Comparison of ENCODE assay signal across 27 mouse cellular contexts in genomic region chr1:190500106-190500505, GRCm38 (mm10).
"Had no signal": no experiment of that assay in that cellular context is flagged by ENCODE, and none has a peak within 500 bp of the region (broad histone marks: within the 10 kb centered on the region; RNA-seq: fewer than 3 reads in every experiment).

No protein-coding gene starts in this region.

- H3K4me1 ChIP-seq: intestine, embryonic 15.5 days; limb, embryonic 12.5 days; liver, embryonic 13.5 days; liver, embryonic 15.5 days had no signal

- H3K9me3 ChIP-seq: heart, embryonic 13.5 days; heart, embryonic 15.5 days; hindbrain, embryonic 10.5 days; hindbrain, embryonic 12.5 days; intestine, embryonic 15.5 days; limb, embryonic 10.5 days; limb, embryonic 12.5 days; liver, embryonic 13.5 days; liver, embryonic 15.5 days had no signal

- H3K4me2 ChIP-seq: heart, embryonic 11.5 days; heart, embryonic 13.5 days; heart, embryonic 15.5 days; hindbrain, embryonic 12.5 days; hindbrain, embryonic 14.5 days; intestine, embryonic 15.5 days; limb, embryonic 12.5 days; liver, embryonic 11.5 days; liver, embryonic 13.5 days; liver, embryonic 15.5 days had no signal

- H3K36me3 ChIP-seq: heart, embryonic 13.5 days; heart, embryonic 15.5 days; hindbrain, embryonic 10.5 days; hindbrain, embryonic 12.5 days; intestine, embryonic 15.5 days; limb, embryonic 10.5 days; limb, embryonic 12.5 days; liver, embryonic 13.5 days; liver, embryonic 15.5 days had no signal

- H3K27me3 ChIP-seq: hindbrain, embryonic 12.5 days; intestine, embryonic 15.5 days; limb, embryonic 12.5 days; liver, embryonic 13.5 days; liver, embryonic 15.5 days had no signal

- DNase-seq: gastrocnemius, adult 2 months; heart, adult 2 months; heart, postnatal 14 days; heart, postnatal 36 days; kidney, adult 18-20 months; kidney, adult 8-10 months; kidney, postnatal 10 days; kidney, postnatal 25 days; liver; liver, embryonic 13.5 days; liver, postnatal 0 days had no signal

- ATAC-seq: hindbrain, embryonic 16.5 days; inflammation-experienced regulatory T-cells, adult 6 months; intestine, embryonic 15.5 days; intestine, postnatal 0 days; liver, postnatal 0 days had no signal

- H3K4me3 ChIP-seq: gastrocnemius, adult 2 months; heart, adult 2 months; heart, embryonic 13.5 days; heart, embryonic 15.5 days; hindbrain, embryonic 10.5 days; hindbrain, embryonic 12.5 days; intestine, embryonic 15.5 days; layer of hippocampus, adult 2 months; left cerebral cortex, adult 2 months; limb, embryonic 10.5 days; limb, embryonic 12.5 days; liver, embryonic 13.5 days; liver, embryonic 15.5 days had no signal

- H3K27ac ChIP-seq: gastrocnemius, adult 2 months; heart, adult 2 months; heart, embryonic 13.5 days; heart, embryonic 15.5 days; hindbrain, embryonic 10.5 days; hindbrain, embryonic 12.5 days; hindbrain, embryonic 14.5 days; intestine, embryonic 15.5 days; layer of hippocampus, adult 2 months; left cerebral cortex, adult 2 months; limb, embryonic 10.5 days; limb, embryonic 12.5 days; liver, embryonic 13.5 days; liver, embryonic 15.5 days had no signal

- H3K9ac ChIP-seq: heart, embryonic 13.5 days; heart, embryonic 15.5 days; hindbrain, embryonic 12.5 days; hindbrain, embryonic 14.5 days; intestine, embryonic 15.5 days; limb, embryonic 12.5 days; liver, embryonic 13.5 days; liver, embryonic 15.5 days; liver, postnatal 0 days had no signal
